Mouse (Mus musculus): ENCODE results near the gene Stk32c. TPM values are rescaled to one million over a fixed set of nuclear protein-coding genes. Genes with fewer than 3 reads are reported as not detected.

Gene Stk32c
- polyA plus RNA-seq, 1 experiment = 154 TPM

- H3K4me3 ChIP-seq (ENCODE audit: insufficient read depth, low read length) = no peak overlapping the region
- TF ChIP-seq POLR2A (IDR thresholded peaks at IDR 0.05; ENCODE audit: extremely low read depth, insufficient read depth, low read length) (no peak), CTCF (IDR thresholded peaks at IDR 0.05; ENCODE audit: extremely low read depth, insufficient read depth, low read length) (no peak)
- H3K4me1 ChIP-seq (ENCODE audit: control insufficient read depth, insufficient read depth, low read length) = no peaks in the 10 kb centered on the region
- H3K27ac ChIP-seq (ENCODE audit: insufficient read depth, low read length) = no peak overlapping the region
Measured at GRCm38 (mm10) chr7:139096399-139096798, 116.7 kb downstream of the Stk32c start.

- no peak for TF ChIP-seq CTCF (IDR thresholded peaks at IDR 0.05; ENCODE audit: extremely low read depth, insufficient read depth, low read length)
- no peak for TF ChIP-seq POLR2A (IDR thresholded peaks at IDR 0.05; ENCODE audit: extremely low read depth, insufficient read depth, low read length)
- H3K4me1 ChIP-seq (ENCODE audit: control insufficient read depth, insufficient read depth, low read length) = peaks cover 1% of the 10 kb centered on the region; the same call in 1 of the 2 replicates
- no peak overlapping the region for H3K4me3 ChIP-seq (ENCODE audit: insufficient read depth, low read length)
- H3K27ac ChIP-seq (ENCODE audit: insufficient read depth, low read length) = no peak overlapping the region
Measured at GRCm38 (mm10) chr7:139095282-139095681, 117.8 kb downstream of the Stk32c start.

GRCm38 (mm10) chr7:139094761-139095160 is 118.3 kb downstream of the Stk32c start:
- TF ChIP-seq POLR2A (IDR thresholded peaks at IDR 0.05; ENCODE audit: extremely low read depth, insufficient read depth, low read length) = no peak
- TF ChIP-seq CTCF (IDR thresholded peaks at IDR 0.05; ENCODE audit: extremely low read depth, insufficient read depth, low read length) = no peak
- Histone ChIP-seq H3K27ac (ENCODE audit: insufficient read depth, low read length) (no peak overlapping the region), H3K4me1 (ENCODE audit: control insufficient read depth, insufficient read depth, low read length) (peaks cover 2% of the 10 kb centered on the region; the same call in 1 of the 2 replicates), H3K4me3 (ENCODE audit: insufficient read depth, low read length) (no peak overlapping the region)

- Histone ChIP-seq H3K27ac (ENCODE audit: insufficient read depth, low read length) (no peak overlapping the region), H3K4me1 (ENCODE audit: control insufficient read depth, insufficient read depth, low read length) (peaks cover 2% of the 10 kb centered on the region; the same call in 1 of the 2 replicates), H3K4me3 (ENCODE audit: insufficient read depth, low read length) (no peak overlapping the region)
- no peak for TF ChIP-seq POLR2A (IDR thresholded peaks at IDR 0.05; ENCODE audit: extremely low read depth, insufficient read depth, low read length)
- TF ChIP-seq CTCF (IDR thresholded peaks at IDR 0.05; ENCODE audit: extremely low read depth, insufficient read depth, low read length) = no peak
Measured at GRCm38 (mm10) chr7:139093781-139094180, 119.3 kb downstream of the Stk32c start.

- no peak overlapping the region for H3K27ac ChIP-seq (ENCODE audit: insufficient read depth, low read length)
Measured at GRCm38 (mm10) chr7:139093124-139093523, 120.0 kb downstream of the Stk32c start.

GRCm38 (mm10) chr7:139092676-139093075 is 120.4 kb downstream of the Stk32c start:
- Histone ChIP-seq H3K4me3 (ENCODE audit: insufficient read depth, low read length) (no peak overlapping the region), H3K4me1 (ENCODE audit: control insufficient read depth, insufficient read depth, low read length) (peaks cover 2% of the 10 kb centered on the region; the same call in 1 of the 2 replicates), H3K27ac (ENCODE audit: insufficient read depth, low read length) (no peak overlapping the region)
- TF ChIP-seq CTCF (IDR thresholded peaks at IDR 0.05; ENCODE audit: extremely low read depth, insufficient read depth, low read length) (no peak), POLR2A (IDR thresholded peaks at IDR 0.05; ENCODE audit: extremely low read depth, insufficient read depth, low read length) (no peak)

More at GRCm38 (mm10) chr7:139093124-139093523, 120.0 kb downstream of the Stk32c start:
- Histone ChIP-seq H3K4me1 (ENCODE audit: control insufficient read depth, insufficient read depth, low read length) (peaks cover 2% of the 10 kb centered on the region; the same call in 1 of the 2 replicates), H3K4me3 (ENCODE audit: insufficient read depth, low read length) (no peak overlapping the region)
- TF ChIP-seq POLR2A (IDR thresholded peaks at IDR 0.05; ENCODE audit: extremely low read depth, insufficient read depth, low read length) (no peak), CTCF (IDR thresholded peaks at IDR 0.05; ENCODE audit: extremely low read depth, insufficient read depth, low read length) (no peak)

GRCm38 (mm10) chr7:139091681-139092080 is 121.4 kb downstream of the Stk32c start:
- H3K4me1 ChIP-seq (ENCODE audit: control insufficient read depth, insufficient read depth, low read length) = peaks cover 7% of the 10 kb centered on the region; the same call in 1 of the 2 replicates
- no peak overlapping the region for H3K27ac ChIP-seq (ENCODE audit: insufficient read depth, low read length)
- no peak overlapping the region for H3K4me3 ChIP-seq (ENCODE audit: insufficient read depth, low read length)
- TF ChIP-seq POLR2A (IDR thresholded peaks at IDR 0.05; ENCODE audit: extremely low read depth, insufficient read depth, low read length) = no peak
- no peak for TF ChIP-seq CTCF (IDR thresholded peaks at IDR 0.05; ENCODE audit: extremely low read depth, insufficient read depth, low read length)

- Histone ChIP-seq H3K27ac (ENCODE audit: insufficient read depth, low read length) (no peak overlapping the region), H3K4me1 (ENCODE audit: control insufficient read depth, insufficient read depth, low read length) (peaks cover 7% of the 10 kb centered on the region; the same call in 1 of the 2 replicates), H3K4me3 (ENCODE audit: insufficient read depth, low read length) (no peak overlapping the region)
- TF ChIP-seq POLR2A (IDR thresholded peaks at IDR 0.05; ENCODE audit: extremely low read depth, insufficient read depth, low read length) = no peak
- TF ChIP-seq CTCF (IDR thresholded peaks at IDR 0.05; ENCODE audit: extremely low read depth, insufficient read depth, low read length) = no peak
Measured at GRCm38 (mm10) chr7:139089892-139090874, 122.9 kb downstream of the Stk32c start.

GRCm38 (mm10) chr7:139087801-139088200 is 125.3 kb downstream of the Stk32c start:
- Histone ChIP-seq H3K4me3 (ENCODE audit: insufficient read depth, low read length) (no peak overlapping the region), H3K27ac (ENCODE audit: insufficient read depth, low read length) (no peak overlapping the region), H3K4me1 (ENCODE audit: control insufficient read depth, insufficient read depth, low read length) (peaks cover 7% of the 10 kb centered on the region; the same call in 1 of the 2 replicates)
- no peak for TF ChIP-seq POLR2A (IDR thresholded peaks at IDR 0.05; ENCODE audit: extremely low read depth, insufficient read depth, low read length)
- TF ChIP-seq CTCF (IDR thresholded peaks at IDR 0.05; ENCODE audit: extremely low read depth, insufficient read depth, low read length) = no peak
